Mouse (Mus musculus) embryonic facial prominence, embryonic 15.5 days (tissue): ENCODE results near the gene Hsd3b4. TPM values are rescaled to one million over a fixed set of nuclear protein-coding genes. Genes with fewer than 3 reads are reported as not detected.
"Not testable (repeated sequence)": the region's sequence is repeated elsewhere in the genome, so short reads cannot be mapped to it uniquely, and the experiment has no call there.

Source experiments
- ATAC-seq: fragments of 200-750 bp; cut with Nextera tagmentation; 2 replicates; pipeline ENCODE4 v1.8.0; 2017; ENCODE audit warnings: low read depth, moderate TSS enrichment; ENCODE audit not compliant: insufficient number of reproducible peaks, low FRiP score, low TSS enrichment
- H3K27ac ChIP-seq: fragments of 300-500 bp; sonication (generic); replicated peaks from 2 replicates; pipeline ENCODE4 v1.5.1; 2015; ENCODE audit warnings: mild to moderate bottlenecking, inconsistent platforms
- H3K27me3 ChIP-seq: fragments of 300-500 bp; sonication (generic); 2 replicates; pipeline ENCODE4 v1.6.1; 2015; ENCODE audit warnings: inconsistent platforms
- H3K36me3 ChIP-seq: fragments of 300-500 bp; sonication (generic); 2 replicates; pipeline ENCODE4 v1.6.1; 2015; ENCODE audit warnings: mild to moderate bottlenecking, inconsistent platforms
- H3K4me1 ChIP-seq: fragments of 300-500 bp; sonication (generic); 2 replicates; pipeline ENCODE4 v1.6.1; 2015; ENCODE audit warnings: inconsistent platforms
- H3K4me2 ChIP-seq: fragments of 300-500 bp; sonication (generic); replicated peaks from 2 replicates; pipeline ENCODE4 v1.6.1; 2015; ENCODE audit warnings: mild to moderate bottlenecking, inconsistent platforms
- H3K4me3 ChIP-seq: fragments of 300-500 bp; sonication (generic); replicated peaks from 2 replicates; pipeline ENCODE4 v1.5.1; 2015; ENCODE audit warnings: mild to moderate bottlenecking, inconsistent platforms
- H3K9ac ChIP-seq: fragments of 300-500 bp; sonication (generic); 2 replicates; pipeline ENCODE4 v1.6.1; 2015; ENCODE audit warnings: inconsistent platforms
- H3K9me3 ChIP-seq: fragments of 300-500 bp; sonication (generic); replicated peaks from 2 replicates; pipeline ENCODE4 v1.6.1; 2016; ENCODE audit warnings: inconsistent platforms
- WGBS: fragments of 180-500 bp; shearing (Covaris S2); methylation state at CpG from one replicate; pipeline ENCODE4 v1.1.7; 2015; 5-methylcytosine and 5-hydroxymethylcytosine counted together
- polyA plus RNA-seq: library from polyadenylated mRNA; unstranded; fragments of >200 nt; fragmentation: Nextera tagmentation; extraction: Ambion mirVana; gene quantifications from 2 replicates; pipeline ENCODE4 v1.2.1, GENCODE M21; 2015

The Hsd3b4 gene
- polyA plus RNA-seq: not detected in 2 replicates

DNA sequence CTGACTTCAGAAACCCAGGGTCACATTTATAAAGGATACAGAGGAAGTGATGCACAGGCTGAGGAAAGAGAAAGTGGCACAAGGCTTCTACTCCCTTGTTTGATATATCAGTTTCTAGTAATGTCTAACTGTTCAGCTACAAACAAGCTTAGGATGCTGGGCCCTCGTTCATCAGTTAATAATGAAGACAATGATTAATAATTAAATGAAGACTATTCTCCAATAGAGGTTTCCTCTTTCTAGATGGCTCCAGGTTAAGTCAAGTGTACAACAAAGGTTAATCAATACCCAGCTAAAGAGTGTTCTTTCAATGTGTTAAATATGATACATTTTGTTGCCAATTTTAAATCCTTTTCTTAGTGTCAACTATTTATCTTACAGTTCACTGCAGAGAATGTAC, at the start of gene Hsd3b4:
Gene Hsd3b4, minus strand, starts transcription at position 101 of the 400 bp plus-strand sequence.
- not testable (repeated sequence) for H3K9ac ChIP-seq, H3K4me1 ChIP-seq, H3K27ac ChIP-seq, H3K4me2 ChIP-seq, H3K27me3 ChIP-seq, H3K4me3 ChIP-seq, H3K9me3 ChIP-seq, H3K36me3 ChIP-seq, ATAC-seq
- no CpG with 5 or more reads among the region's 1 CpGs for WGBS

- H3K4me2 ChIP-seq, ATAC-seq, H3K4me3 ChIP-seq, H3K27ac ChIP-seq, H3K9me3 ChIP-seq, H3K4me1 ChIP-seq, H3K27me3 ChIP-seq, H3K36me3 ChIP-seq, H3K9ac ChIP-seq: not testable (repeated sequence)
- no CpG with 5 or more reads among the region's 1 CpGs for WGBS
Observed at GRCm38 (mm10) chr3:98550832-98551231, 40.5 kb upstream of the Hsd3b4 start.

DNA sequence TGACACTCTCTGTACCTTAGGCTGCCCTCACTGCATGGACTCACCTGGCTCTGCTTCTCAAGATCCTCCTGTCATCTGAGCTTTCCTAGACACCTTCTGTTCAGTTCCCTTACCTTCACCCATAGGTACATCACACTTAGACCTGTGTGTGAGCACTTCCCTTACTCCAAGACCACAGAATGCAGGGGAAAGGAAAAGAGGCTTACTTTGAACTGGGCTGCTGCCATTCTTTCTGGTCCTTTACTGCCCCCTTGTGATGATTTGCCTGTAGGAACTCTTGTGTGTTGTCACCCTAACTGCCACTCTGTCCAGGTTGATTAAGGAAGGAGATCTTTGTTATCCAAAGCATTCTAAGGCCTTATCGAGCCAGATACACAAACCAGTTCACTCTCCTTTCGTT, 39.9 kb upstream of the Hsd3b4 start:
- WGBS: no CpG with 5 or more reads among the region's 2 CpGs

GRCm38 (mm10) chr3:98548495-98548894, 38.2 kb upstream of the Hsd3b4 start:
- H3K4me1 ChIP-seq, H3K4me3 ChIP-seq, ATAC-seq, H3K9me3 ChIP-seq, H3K27me3 ChIP-seq, H3K9ac ChIP-seq, H3K4me2 ChIP-seq, H3K36me3 ChIP-seq, H3K27ac ChIP-seq: not testable (repeated sequence)
- no CpG with 5 or more reads among the region's 1 CpGs for WGBS

More for the DNA sequence above, 39.9 kb upstream of the Hsd3b4 start:
- not testable (repeated sequence) for H3K36me3 ChIP-seq, H3K9me3 ChIP-seq, H3K27ac ChIP-seq, H3K4me1 ChIP-seq, ATAC-seq, H3K4me2 ChIP-seq, H3K9ac ChIP-seq, H3K4me3 ChIP-seq, H3K27me3 ChIP-seq

DNA sequence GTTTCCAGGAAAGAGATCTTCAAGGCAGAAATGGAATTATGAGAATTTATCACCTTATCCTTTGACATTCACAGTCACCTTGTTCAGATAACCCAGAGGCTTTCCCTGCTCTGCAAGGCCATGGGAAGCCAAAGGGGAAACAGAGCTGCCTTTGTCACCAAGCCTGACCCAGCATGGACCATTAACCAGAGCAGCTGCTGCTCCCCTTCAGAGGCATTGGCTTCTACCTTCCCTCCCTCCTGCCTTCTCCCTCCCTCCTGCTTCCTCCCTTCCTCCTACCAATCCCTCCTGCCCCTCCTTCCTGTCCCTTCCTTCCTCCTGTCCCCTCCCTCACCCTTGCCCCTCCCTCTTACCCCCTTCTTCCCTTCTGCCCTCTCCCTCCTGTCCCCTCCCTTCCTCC, 37.3 kb upstream of the Hsd3b4 start:
- ATAC-seq, H3K36me3 ChIP-seq, H3K4me3 ChIP-seq, H3K27me3 ChIP-seq, H3K4me2 ChIP-seq, H3K4me1 ChIP-seq, H3K27ac ChIP-seq, H3K9me3 ChIP-seq, H3K9ac ChIP-seq: not testable (repeated sequence)

GRCm38 (mm10) chr3:98524978-98525377, 14.7 kb upstream of the Hsd3b4 start:
- H3K27me3 ChIP-seq, H3K27ac ChIP-seq, ATAC-seq, H3K4me1 ChIP-seq, H3K36me3 ChIP-seq, H3K9me3 ChIP-seq, H3K4me3 ChIP-seq, H3K4me2 ChIP-seq, H3K9ac ChIP-seq: not testable (repeated sequence)

- not testable (repeated sequence) for H3K27me3 ChIP-seq, H3K36me3 ChIP-seq, H3K4me3 ChIP-seq, H3K27ac ChIP-seq, H3K4me1 ChIP-seq, H3K9ac ChIP-seq, H3K9me3 ChIP-seq, H3K4me2 ChIP-seq, ATAC-seq
- no CpG with 5 or more reads among the region's 1 CpGs for WGBS
Observed at GRCm38 (mm10) chr3:98524552-98524951, 14.2 kb upstream of the Hsd3b4 start.

DNA sequence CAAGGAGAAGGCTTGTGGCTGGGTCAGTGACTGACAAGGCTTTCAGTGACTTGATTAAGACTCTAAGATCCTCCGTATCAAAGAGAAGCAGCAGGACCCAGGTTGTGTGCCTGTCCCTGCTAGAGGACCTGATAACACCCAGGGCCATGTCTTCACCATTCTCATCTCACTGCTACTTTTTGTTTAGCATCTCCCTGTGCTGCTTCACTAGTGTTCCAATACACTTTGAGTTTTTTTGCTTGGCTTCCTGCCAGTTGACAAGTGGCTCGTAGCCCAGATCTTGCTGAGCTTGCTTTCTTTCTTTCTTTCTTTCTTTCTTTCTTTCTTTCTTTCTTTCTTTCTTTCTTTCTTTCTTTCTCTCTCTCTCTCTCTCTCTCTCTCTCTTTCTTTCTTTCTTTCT, 12.5 kb upstream of the Hsd3b4 start:
- H3K4me3 ChIP-seq, H3K27ac ChIP-seq, H3K4me1 ChIP-seq, H3K27me3 ChIP-seq, H3K9me3 ChIP-seq, H3K4me2 ChIP-seq, H3K9ac ChIP-seq, ATAC-seq, H3K36me3 ChIP-seq: not testable (repeated sequence)
- WGBS: 70% methylated on average over 1 of the region's 2 CpGs

GRCm38 (mm10) chr3:98507229-98507628, 3.1 kb downstream of the Hsd3b4 start:
- ATAC-seq, H3K9me3 ChIP-seq, H3K4me2 ChIP-seq, H3K9ac ChIP-seq, H3K4me1 ChIP-seq, H3K27me3 ChIP-seq, H3K36me3 ChIP-seq, H3K27ac ChIP-seq, H3K4me3 ChIP-seq: not testable (repeated sequence)
- no CpG with 5 or more reads among the region's 5 CpGs for WGBS

- not testable (repeated sequence) for H3K27me3 ChIP-seq, H3K4me3 ChIP-seq, H3K36me3 ChIP-seq, ATAC-seq, H3K9ac ChIP-seq, H3K4me1 ChIP-seq, H3K27ac ChIP-seq, H3K9me3 ChIP-seq, H3K4me2 ChIP-seq
Observed at GRCm38 (mm10) chr3:98497401-98497800, 12.9 kb downstream of the Hsd3b4 start.

GRCm38 (mm10) chr3:98496762-98497161, 13.6 kb downstream of the Hsd3b4 start:
- H3K9ac ChIP-seq, H3K4me1 ChIP-seq, H3K27me3 ChIP-seq, H3K36me3 ChIP-seq, H3K9me3 ChIP-seq, ATAC-seq, H3K4me3 ChIP-seq, H3K27ac ChIP-seq, H3K4me2 ChIP-seq: not testable (repeated sequence)
- no CpG with 5 or more reads among the region's 2 CpGs for WGBS

- not testable (repeated sequence) for ATAC-seq, H3K4me1 ChIP-seq, H3K9ac ChIP-seq, H3K9me3 ChIP-seq, H3K4me2 ChIP-seq, H3K27me3 ChIP-seq, H3K36me3 ChIP-seq, H3K4me3 ChIP-seq, H3K27ac ChIP-seq
Observed at GRCm38 (mm10) chr3:98495055-98495454, 15.3 kb downstream of the Hsd3b4 start.

DNA sequence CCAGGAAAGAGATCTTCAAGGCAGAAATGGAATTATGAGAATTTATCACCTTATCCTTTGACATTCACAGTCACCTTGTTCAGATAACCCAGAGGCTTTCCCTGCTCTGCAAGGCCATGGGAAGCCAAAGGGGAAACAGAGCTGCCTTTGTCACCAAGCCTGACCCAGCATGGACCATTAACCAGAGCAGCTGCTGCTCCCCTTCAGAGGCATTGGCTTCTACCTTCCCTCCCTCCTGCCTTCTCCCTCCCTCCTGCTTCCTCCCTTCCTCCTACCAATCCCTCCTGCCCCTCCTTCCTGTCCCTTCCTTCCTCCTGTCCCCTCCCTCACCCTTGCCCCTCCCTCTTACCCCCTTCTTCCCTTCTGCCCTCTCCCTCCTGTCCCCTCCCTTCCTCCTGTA, 16.1 kb downstream of the Hsd3b4 start:
- not testable (repeated sequence) for H3K27ac ChIP-seq, H3K9ac ChIP-seq, H3K36me3 ChIP-seq, ATAC-seq, H3K4me3 ChIP-seq, H3K9me3 ChIP-seq, H3K4me1 ChIP-seq, H3K27me3 ChIP-seq, H3K4me2 ChIP-seq
